Mouse (Mus musculus): ENCODE measurements around the gene Dach1. TPM values are rescaled to one million over a fixed set of nuclear protein-coding genes. Genes with fewer than 3 reads are reported as not detected.

Dach1 gene
- total and polyA plus RNA-seq, 3 experiments, result not detected

DNA sequence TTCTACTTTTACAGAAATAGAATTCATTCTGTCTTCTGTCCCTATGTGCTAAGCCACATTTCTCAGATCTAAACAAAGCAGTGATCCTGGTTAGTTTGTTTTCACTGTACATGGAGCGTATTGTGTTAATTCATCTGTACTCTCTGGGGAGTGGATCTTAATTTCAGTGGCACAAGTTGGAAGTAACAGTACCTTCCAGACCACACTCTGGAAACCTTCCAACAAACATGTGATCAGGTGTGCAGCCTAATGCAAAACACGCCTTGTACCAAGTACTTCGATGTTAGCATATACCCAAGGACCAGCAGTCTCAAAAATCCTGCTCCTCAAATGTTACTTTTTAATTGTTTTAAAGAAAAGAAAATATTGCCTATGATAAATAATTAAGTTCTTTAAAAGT lies 121.9 kb downstream of the Dach1 start:
- H3K4me1 ChIP-seq (ENCODE audit: control insufficient read depth in 1 of 2, insufficient read depth in 2 of 2, low read length in 2 of 2), result no peaks in the 10 kb centered on the region
- no peaks in the 10 kb centered on the region for H3K9me3 ChIP-seq (replicated peaks; ENCODE audit: insufficient read depth, low read length)
- no peak for DNase-seq (ENCODE audit: low read depth, low spot score)
- no peaks in the 10 kb centered on the region for H3K27me3 ChIP-seq (ENCODE audit: control insufficient read depth in 1 of 2, insufficient read depth in 2 of 2, low read length in 2 of 2)
- no peak overlapping the region for H3K4me3 ChIP-seq (ENCODE audit: control insufficient read depth in 1 of 2, insufficient read depth in 1 of 2, low read depth in 2 of 2, low read length in 2 of 2)
- H3K27ac ChIP-seq (ENCODE audit: control insufficient read depth, low read depth, low read length), result no peak overlapping the region
- H3K36me3 ChIP-seq (ENCODE audit: control insufficient read depth in 1 of 2, insufficient read depth in 2 of 2, low read length in 2 of 2), result no peaks in the 10 kb centered on the region
- H3K79me2 ChIP-seq (ENCODE audit: control insufficient read depth, insufficient read depth, low read length, poor library complexity), result no peaks in the 10 kb centered on the region
- TF ChIP-seq USF2 (IDR thresholded peaks at IDR 0.05; ENCODE audit: borderline replicate concordance in 1 of 2, insufficient read depth in 1 of 2, low read depth in 1 of 2, low read length in 2 of 2) (no peak), CHD2 (IDR thresholded peaks at IDR 0.05; ENCODE audit: low read length) (no peak), CTCF (IDR thresholded peaks at IDR 0.05 in 2 of 3, conservative IDR thresholded peaks at IDR 0.05 in 1 of 3; ENCODE audit: control insufficient read depth in 1 of 3, insufficient read depth in 1 of 3, low read depth in 2 of 3, low read length in 3 of 3, poor library complexity in 1 of 3, severe bottlenecking in 1 of 3) (no peak), HCFC1 (IDR thresholded peaks at IDR 0.05; ENCODE audit: low read depth, low read length) (no peak), KAT2A (conservative IDR thresholded peaks at IDR 0.05; ENCODE audit: low read depth, low read length) (no peak), ZC3H11A (IDR thresholded peaks at IDR 0.05; ENCODE audit: low read depth, low read length) (no peak), E2F4 (IDR thresholded peaks at IDR 0.05; ENCODE audit: borderline replicate concordance, low read depth, low read length) (no peak), MYB (IDR thresholded peaks at IDR 0.05; ENCODE audit: low read depth, low read length) (no peak), MYC (IDR thresholded peaks at IDR 0.05; ENCODE audit: low read depth, low read length) (no peak), GABPA (IDR thresholded peaks at IDR 0.05; ENCODE audit: low read depth, low read length) (no peak), BHLHE40 (IDR thresholded peaks at IDR 0.05; ENCODE audit: borderline replicate concordance, low read depth, low read length) (no peak), POLR2A (IDR thresholded peaks at IDR 0.05; ENCODE audit: control insufficient read depth in 1 of 2, insufficient read depth in 1 of 2, low read depth in 1 of 2, low read length in 2 of 2, poor library complexity in 1 of 2) (no peak), MXI1 (IDR thresholded peaks at IDR 0.05; ENCODE audit: low read depth, low read length) (no peak), TAL1 (IDR thresholded peaks at IDR 0.05; ENCODE audit: low read length) (no peak), ZKSCAN1 (IDR thresholded peaks at IDR 0.05; ENCODE audit: low read depth, low read length) (no peak), MEF2A (IDR thresholded peaks at IDR 0.05; ENCODE audit: extremely low read depth, insufficient replicate concordance, low read depth, low read length, poor library complexity, severe bottlenecking) (no peak), POLR2AphosphoS2 (IDR thresholded peaks at IDR 0.05; ENCODE audit: low read length) (no peak)
- no peak overlapping the region for H3K9ac ChIP-seq (ENCODE audit: control insufficient read depth, low read depth, low read length, poor library complexity, severe bottlenecking)

DNA sequence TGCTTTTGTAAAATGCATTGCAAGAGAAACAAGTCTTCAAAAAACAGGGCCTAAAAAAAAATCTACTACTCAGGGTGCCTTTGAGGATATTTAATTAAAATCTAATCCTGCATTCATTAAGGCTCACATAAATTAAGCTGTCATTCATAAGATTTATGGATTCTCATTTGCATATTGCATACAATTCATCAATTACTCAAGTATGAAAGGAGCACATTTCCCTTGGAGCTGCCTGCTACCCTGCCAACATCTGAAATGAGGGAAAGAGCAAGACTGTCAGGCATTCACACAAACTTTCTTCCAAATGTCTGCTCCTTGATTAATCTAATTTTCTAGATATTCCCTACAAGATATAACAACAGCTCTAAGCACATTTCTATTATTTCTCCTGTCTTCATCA lies 122.6 kb downstream of the Dach1 start:
- Histone ChIP-seq H3K9me3 (replicated peaks; ENCODE audit: insufficient read depth, low read length) (no peaks in the 10 kb centered on the region), H3K79me2 (ENCODE audit: control insufficient read depth, insufficient read depth, low read length, poor library complexity) (no peaks in the 10 kb centered on the region), H3K9ac (ENCODE audit: control insufficient read depth, low read depth, low read length, poor library complexity, severe bottlenecking) (no peak overlapping the region), H3K4me1 (ENCODE audit: control insufficient read depth in 1 of 2, insufficient read depth in 2 of 2, low read length in 2 of 2) (no peaks in the 10 kb centered on the region), H3K27ac (ENCODE audit: control insufficient read depth, low read depth, low read length) (no peak overlapping the region), H3K4me3 (ENCODE audit: control insufficient read depth in 1 of 2, insufficient read depth in 1 of 2, low read depth in 2 of 2, low read length in 2 of 2) (no peak overlapping the region), H3K36me3 (ENCODE audit: control insufficient read depth in 1 of 2, insufficient read depth in 2 of 2, low read length in 2 of 2) (no peaks in the 10 kb centered on the region), H3K27me3 (ENCODE audit: control insufficient read depth in 1 of 2, insufficient read depth in 2 of 2, low read length in 2 of 2) (no peaks in the 10 kb centered on the region)
- TF ChIP-seq NRF1 (IDR thresholded peaks at IDR 0.05; ENCODE audit: insufficient read depth, low read depth, low read length, poor library complexity, severe bottlenecking) (no peak), GATA1 (IDR thresholded peaks at IDR 0.05; ENCODE audit: low read depth, low read length) (no peak), POLR2A (IDR thresholded peaks at IDR 0.05; ENCODE audit: control insufficient read depth in 1 of 2, insufficient read depth in 1 of 2, low read depth in 1 of 2, low read length in 2 of 2, poor library complexity in 1 of 2) (no peak), GABPA (IDR thresholded peaks at IDR 0.05; ENCODE audit: low read depth, low read length) (no peak), TAL1 (IDR thresholded peaks at IDR 0.05; ENCODE audit: low read length) (no peak), ZKSCAN1 (IDR thresholded peaks at IDR 0.05; ENCODE audit: low read depth, low read length) (no peak), MAFK (IDR thresholded peaks at IDR 0.05; ENCODE audit: borderline replicate concordance, low read depth, low read length) (no peak), EP300 (IDR thresholded peaks at IDR 0.05; ENCODE audit: low read depth in 1 of 2, low read length in 2 of 2) (no peak), BHLHE40 (IDR thresholded peaks at IDR 0.05; ENCODE audit: borderline replicate concordance, low read depth, low read length) (no peak), MAZ (IDR thresholded peaks at IDR 0.05; ENCODE audit: low read depth, low read length) (no peak), KAT2A (conservative IDR thresholded peaks at IDR 0.05; ENCODE audit: low read depth, low read length) (no peak), USF2 (IDR thresholded peaks at IDR 0.05; ENCODE audit: borderline replicate concordance in 1 of 2, insufficient read depth in 1 of 2, low read depth in 1 of 2, low read length in 2 of 2) (no peak)
- DNase-seq (ENCODE audit: low read depth, low spot score), result no peak

Data from MEL (cell line).